Mouse (Mus musculus) heart, postnatal 4 days (tissue): Measurements from ENCODE around the gene Nrbf2. TPM values are rescaled to one million over a fixed set of nuclear protein-coding genes. Genes with fewer than 3 reads are reported as not detected.
A peak's percentile ranks its signal among the peaks of the same experiment; 100 is the strongest.

ENCODE experiments used
- DNase-seq: peaks from one replicate; pipeline ENCODE4 v3.0.0; 2021
- total RNA-seq, 2 experiments: library from RNA; stranded (reverse); gene quantifications; 2 replicates each; pipeline ENCODE4 v1.2.3; 2021

Nrbf2 gene
- 1 to 10 TPM; 7.2 to 8.3 TPM for total RNA-seq

DNA sequence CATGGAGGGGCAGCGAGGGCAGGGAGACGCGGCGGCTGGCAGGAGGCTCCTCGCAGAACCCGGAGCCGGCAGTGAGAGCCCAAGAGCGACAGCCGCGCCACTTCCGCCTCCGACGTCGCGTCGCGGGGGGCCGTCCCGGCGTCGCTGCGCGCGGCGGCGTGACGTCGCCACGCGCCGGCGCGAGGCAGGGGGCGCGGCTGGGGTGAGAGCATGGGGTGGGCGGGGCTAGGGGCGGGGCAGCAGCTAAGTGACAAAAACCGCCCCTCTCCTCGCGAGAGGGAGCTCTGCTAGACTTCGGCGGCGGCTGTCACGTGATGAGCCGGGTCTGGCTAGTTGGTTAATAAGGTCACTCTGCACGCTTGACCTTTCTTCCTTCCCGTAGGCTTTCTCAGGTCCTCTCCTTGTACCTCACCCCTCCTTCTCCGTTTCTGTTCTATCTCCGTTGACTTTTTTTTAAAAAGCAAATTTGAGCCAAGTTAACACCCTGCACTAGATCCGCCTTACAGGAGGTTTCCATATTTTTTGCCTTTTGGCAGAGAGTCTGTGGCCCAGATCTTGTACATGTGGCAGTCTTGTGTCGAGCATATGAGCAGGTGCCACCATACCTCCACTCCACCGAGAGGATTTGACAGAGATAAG, at the start of gene Nrbf2:
TSS of gene Nrbf2 (minus strand) at position 130 of the 639 bp plus-strand sequence.
- peak; percentile 84 for DNase-seq

DNA sequence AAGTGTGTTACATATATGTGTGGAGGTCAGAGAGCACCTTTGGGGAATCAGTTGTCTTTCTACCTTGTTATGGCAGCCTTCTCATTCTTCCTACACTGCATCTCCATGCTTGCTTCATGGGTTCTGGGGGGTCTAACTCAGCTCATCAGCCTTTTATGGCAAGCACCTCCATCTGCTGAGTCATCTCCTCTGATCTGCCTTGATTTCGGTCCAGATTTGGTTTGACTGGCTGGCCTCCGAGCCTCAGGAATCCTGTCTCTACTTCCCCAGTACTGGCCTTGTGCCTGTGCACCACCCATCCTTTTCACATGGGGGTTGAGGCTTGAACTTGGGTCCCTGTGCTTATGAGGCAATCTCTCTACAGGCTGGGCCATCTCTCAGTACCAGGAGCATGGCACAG, 45.5 kb upstream of the Nrbf2 start:
- DNase-seq: no peak

DNA sequence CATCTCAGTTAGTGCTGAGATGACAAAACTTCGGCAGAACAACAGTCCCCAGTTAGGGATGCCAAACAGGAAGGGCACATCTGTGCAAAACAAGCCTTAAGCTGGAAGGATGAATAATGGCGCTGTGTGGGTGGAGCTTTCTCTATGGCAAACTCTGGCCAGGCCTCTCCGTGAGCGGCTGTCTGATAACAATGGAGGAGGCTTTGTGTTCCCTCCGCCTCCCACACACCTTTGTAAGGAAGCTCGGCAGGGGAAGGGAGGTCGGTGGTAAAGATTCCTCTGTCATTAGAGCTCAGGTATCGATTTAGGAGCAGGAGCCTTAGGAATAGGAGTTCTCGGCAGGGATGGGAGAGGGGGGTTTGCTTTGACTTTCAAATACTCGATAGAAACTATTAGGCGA, 44.6 kb upstream of the Nrbf2 start:
- DNase-seq: no peak

DNA sequence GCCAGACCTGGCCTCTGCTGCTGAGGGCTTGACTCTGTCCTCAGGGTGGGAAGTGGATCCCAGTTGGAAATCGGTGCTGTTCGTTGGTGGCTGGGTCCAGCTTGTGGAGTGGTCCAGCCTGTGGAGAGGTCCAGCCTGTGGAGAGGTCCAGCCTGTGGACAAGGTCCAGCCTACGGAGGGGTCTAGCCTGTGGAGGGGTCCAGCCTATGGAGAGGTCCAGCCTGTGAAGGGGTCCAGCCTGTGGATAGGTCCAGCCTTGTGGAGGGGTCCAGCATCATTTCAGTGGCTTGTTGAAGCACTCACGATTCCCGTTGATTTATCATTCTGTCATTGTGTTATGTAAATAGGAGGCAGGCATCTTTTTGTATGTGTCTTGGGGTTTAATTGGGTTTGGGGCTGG, 43.1 kb upstream of the Nrbf2 start:
- DNase-seq: no peak

DNA sequence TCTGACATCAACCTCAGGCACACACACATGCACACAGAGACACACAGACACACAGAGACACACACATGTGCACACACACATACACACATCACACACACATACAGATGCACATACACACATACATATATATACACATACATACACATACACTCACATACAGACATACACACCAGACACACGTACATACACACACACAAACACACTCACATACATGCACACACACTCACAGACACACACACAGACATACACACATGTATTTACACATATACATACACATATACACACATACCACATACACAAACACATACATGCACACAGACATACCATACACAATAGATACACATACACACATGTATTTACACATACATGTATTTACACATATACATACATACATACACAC, 38.9 kb upstream of the Nrbf2 start:
- DNase-seq: no peak

DNA sequence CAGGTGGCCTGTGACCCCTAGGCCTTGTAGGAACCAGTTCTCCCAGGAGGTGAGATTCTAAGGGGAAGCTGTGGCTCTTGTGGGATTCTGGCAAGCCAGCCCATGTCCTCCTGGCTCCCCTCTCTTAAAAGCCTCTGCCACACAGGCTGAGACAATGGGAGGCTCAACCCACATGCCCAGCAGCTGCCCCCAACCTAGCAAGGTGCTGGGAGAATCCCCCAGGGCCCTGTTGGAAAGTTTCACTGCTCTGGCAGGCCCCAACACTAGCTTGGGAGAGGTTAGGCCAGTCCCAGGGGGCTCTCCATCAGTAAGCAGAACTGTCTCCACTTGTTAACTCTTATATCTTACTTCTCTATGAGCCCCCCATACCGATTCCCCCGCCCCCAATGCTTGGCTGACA, 36.3 kb upstream of the Nrbf2 start:
- DNase-seq: no peak

DNA sequence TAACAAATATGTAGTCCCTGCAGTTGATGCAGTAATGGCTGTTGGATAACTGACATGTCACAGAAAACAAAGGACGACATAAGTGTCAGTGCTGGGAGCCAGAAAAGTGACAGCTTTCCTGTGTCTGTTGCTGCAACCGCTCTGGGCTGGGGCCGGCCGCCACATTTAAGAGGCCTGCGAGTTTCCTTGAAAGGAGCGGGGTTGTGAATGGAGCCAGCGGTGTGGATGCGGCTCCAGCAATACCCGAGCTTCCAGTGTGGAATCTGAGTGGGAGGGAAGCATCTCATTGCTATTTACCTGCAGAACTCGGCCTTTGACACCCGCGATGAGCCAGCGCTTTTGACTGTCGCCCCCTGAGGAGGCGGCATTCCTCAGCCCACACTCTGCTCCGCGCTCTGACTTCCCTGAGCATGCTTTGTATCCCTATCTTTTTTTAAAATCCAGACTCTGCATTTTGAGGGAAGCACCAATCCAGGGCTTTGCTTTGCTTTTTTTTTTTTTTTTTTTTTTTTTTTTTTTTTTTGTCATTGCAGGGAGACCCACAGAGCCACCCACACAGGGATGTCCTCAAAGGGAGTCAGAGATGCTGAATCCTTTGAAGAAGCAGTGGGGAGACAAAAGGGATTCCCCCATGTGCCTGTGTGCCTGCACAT, 35.2 kb upstream of the Nrbf2 start:
- no peak for DNase-seq

DNA sequence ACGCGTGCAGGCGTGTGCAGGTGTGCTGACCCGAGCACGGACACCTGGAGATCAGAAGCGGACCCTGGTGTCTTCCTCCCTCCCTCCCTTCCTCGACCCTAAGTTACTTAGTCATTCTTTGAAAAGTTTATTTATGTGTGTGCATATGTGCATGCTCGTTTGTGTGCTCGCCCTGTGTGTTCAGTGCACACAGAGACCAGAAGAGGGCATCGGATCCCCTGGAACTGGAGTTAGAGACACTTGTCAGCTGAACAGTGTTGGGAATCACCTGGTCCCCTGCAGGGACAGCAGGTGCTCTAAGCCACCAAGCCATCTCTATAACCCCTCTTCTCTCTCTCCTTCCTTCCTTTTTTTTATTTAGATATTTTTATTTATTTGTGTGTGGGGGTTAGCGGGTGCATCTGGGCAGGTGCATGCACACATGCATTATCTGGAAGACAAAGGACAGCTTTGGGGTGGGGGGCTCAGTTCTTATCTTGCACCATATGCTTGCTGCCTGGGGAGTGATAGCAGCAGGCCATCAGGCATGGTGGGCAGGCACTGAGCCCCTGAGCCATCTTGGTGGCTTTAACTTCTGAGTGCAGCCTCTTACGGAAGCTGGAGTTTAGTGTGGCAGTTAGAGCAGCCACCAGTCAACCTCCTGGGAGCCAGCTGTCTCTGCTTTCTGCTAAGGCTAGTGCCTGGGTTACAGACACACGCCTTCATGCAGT, 34.1 kb upstream of the Nrbf2 start:
- no peak for DNase-seq

DNA sequence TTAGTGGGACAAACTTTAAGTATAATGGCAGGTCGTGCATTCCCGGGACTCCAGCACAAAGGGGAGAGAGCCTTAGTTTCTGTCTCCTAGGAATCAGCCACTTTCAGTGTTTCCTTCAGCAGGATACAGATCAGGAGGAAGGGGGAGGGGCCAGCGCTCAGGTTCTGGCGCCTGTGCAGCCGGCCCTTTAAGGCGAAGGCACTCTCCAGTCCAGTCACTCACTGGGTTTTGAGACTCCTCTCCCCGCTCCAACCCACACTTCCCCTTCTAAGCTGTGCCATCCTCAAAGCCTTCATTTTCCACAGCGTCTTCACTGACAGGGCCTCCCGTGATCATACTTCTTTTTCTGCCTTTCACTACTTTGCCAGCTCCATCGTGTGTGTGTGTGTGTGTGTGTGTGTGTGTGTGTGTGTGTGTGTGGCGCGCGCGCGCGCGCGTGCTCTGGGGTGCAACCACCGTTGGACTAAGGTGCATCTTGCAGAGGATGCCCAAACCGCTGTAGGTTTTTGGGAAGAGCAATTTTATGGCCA, 32.9 kb upstream of the Nrbf2 start:
- peak; percentile 52 for DNase-seq

DNA sequence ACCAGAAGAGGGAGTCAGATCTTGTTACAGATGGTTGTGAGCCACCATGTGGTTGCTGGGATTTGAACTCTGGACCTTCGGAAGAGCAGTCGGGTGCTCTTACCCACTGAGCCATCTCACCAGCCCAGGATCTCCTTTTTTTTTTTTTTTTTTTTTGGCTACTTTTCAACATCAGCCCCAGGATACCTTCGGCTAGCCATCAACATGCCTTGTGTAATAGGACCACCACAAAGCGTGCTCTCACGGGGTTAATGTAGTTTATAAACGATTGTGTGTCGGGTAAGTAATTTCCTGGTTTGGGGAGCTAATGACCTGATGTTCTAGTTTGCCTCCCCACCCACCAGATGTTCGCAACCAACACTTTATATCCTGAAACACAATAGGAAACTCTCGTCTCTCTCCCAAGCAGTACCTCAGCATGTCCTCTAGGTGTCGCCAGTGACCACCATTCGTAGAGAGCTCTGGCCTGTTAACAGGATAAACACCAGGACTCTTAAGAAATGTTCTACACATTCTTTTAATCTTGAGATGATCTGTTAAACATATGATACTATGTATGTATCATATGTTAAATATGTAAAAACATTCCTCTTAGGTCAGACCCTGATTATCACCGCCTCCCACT, 29.8 kb upstream of the Nrbf2 start:
- peak; percentile 78 for DNase-seq

DNA sequence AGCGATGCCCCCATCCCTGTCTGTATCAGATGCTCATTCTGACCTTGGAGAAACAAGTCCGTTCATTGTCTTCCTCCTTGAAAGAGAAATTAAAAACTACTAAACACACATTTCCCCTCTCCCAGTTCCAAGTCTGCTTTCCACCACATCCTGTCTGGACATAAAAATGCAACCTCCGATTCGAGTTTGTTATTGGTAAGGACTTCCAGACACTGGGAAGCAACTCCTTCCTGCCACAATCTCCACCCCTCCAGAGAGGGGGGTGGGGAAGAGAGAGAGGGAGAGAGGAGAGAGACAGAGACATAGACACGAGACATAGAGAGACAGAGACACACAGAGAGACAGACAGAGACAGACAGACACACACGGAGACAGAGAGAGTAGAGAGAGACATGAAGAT, 27.4 kb upstream of the Nrbf2 start:
- no peak for DNase-seq

DNA sequence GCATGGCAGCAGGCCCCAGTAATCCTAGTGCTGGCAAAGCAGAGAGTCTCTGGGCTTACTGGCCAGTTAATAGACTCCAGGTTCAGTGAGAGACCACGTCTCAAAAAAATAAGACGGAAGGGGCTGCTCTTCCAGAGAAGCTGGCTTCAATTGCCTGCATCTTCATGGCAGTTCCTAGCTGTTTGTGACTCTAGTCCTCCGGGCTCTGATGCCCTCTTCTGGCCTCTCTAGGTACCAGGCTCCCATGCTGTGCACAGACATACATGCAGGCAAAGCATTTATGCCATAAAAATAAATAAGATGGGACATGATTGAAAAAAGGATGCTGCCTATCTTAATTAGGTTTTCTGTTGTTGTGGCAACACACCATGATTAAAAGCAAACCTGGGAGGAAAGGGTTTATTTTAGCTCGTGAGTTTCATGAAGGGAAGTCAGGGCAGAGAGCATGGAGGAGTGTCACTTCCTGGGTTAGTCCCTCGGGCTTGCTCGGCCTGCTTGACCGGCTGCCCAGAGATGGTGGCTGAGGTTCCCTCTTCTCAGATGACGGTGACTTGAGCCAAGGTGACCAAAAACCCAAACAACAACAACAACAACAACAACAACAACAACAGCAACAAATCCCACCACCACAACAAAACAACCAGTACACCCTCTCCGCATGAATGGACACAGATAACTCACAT, 26.3 kb upstream of the Nrbf2 start:
- DNase-seq: peak; percentile 80

DNA sequence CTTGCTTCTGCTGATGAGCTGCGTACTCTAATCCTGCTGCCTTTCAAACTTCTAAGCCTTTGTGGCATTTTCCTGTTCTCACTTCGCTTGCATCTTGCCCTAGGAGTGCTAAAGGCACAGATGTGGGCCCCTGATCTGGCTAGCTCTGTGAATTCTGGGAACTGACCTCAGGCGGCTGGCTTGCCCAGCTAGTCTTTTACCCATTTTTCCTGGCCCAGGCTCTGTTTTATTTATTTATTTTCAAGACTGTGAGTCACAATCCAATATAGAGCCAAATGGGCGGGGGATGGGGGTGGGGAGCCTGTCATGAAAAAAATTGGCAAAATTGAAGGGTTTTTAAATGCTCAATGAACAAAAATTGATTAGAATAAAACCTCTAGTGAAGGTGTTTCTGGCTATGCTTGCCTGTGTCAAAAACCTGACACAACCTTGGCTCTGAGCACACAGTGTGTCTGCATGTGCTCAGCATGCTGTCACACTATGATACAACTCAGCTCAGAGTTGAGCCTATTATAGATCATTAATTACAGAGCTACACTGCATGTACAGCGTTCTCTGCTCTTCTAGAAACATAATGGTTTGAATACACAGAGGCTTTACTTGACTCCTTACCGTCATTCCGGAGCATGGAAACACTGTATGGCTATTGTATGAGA, 24.5 kb upstream of the Nrbf2 start:
- no peak for DNase-seq

DNA sequence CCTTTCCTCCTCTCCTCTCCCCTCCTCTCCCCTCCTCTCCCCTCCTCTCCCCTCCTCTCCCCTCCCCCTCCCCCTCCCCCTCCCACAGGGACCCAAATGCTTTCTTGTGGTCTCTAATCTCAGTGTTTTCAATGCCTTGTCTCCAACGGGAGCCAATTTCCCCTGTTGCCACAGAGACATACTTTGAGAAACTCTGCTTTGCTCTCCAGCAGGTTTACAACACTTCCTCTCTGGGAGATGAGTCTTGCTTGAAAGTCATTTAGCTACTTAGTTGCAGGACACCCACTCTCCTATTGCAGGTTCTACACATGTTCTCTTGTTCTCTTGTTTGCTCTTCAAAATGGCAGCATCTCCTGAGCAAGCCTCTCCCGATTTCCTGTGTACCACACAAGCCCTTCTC, 17.2 kb upstream of the Nrbf2 start:
- DNase-seq: no peak

DNA sequence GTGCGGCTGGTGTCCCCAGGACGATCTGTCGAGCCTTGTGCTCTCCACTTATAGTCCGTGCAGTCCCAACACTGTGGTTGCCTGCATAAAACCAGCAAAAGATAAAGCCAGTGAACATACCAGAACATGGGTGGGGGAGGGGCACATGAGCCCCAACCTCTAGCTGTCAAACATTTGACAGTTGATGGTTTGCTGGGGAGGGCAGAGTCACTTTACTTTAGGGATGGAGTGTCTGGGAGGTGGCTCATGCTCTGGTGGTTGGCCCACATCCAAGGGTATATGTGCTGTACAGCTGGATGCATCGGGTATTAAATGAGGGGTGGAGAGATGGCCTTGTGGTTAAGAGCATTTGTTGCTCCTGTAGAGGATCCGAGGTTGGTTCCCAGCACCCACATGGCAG, 15.9 kb upstream of the Nrbf2 start:
- DNase-seq: no peak

DNA sequence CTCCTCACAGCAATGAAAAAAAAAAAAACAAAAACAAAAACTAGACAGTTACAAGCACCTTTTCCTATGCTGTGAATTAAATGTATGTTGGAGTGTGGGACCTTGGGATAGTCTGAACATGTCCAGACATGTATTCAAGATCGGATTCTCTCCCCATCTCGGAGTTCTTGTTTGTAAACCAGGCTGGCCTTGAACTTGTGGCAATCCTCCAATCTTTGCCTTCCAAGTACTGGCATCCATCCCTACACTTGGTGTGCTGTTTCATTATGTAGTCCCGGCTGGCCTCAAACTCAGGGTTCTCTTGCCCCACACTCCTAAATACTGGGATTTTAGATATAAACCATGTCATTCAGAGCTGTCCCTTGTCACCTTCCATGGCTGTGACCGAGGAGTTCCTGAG, 14.2 kb upstream of the Nrbf2 start:
- DNase-seq: no peak

DNA sequence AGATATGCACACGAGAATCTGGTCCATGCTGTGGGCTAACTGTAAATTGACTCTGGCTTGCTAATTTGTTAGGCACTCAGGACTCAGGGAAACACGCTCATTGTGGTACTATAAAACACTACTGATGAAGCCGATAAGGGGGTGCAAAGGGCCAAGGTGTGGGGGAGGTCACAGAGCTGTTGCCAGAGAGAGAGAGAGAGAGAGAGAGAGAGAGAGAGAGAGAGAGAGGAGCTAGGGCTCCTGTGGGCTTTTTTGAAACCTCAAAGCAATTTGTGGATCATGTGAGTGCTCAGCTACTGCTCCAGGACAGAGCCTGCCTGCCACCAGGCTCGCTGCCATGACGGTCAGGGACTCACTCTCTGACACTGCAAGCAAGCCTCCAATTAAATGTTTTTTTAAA, 13.8 kb upstream of the Nrbf2 start:
- no peak for DNase-seq

DNA sequence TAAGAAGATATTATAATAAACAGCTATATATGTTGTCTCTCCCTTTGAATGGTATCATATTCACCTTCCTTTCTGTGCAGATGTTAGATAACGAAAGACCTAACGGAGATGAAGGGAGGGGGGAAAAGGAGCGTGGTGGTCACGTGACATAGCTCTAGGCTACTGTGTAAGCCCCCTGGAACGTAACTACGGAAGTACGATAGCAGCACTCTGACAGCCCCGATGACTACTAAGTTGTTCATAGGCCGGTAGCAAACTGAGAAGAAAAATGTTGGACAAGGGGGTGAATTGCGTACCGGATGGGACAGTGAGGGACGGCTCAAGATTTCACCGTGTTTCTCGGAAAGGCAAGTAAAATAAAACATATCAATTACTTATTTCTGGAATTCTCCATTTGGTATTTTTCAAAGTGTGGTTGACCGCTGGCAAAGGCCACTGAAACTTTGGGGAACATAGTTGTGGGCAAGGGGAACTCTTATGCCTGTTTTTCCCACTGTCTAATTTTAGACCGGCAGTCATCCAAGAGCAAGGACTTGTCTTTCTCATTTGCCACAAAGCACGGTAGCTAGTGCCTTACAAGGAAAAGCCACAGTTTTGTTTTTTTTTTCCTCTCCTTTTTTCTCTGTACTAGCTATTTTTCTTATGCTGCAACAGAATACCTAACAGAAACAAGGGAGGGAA, 12.2 kb upstream of the Nrbf2 start:
- DNase-seq: no peak

DNA sequence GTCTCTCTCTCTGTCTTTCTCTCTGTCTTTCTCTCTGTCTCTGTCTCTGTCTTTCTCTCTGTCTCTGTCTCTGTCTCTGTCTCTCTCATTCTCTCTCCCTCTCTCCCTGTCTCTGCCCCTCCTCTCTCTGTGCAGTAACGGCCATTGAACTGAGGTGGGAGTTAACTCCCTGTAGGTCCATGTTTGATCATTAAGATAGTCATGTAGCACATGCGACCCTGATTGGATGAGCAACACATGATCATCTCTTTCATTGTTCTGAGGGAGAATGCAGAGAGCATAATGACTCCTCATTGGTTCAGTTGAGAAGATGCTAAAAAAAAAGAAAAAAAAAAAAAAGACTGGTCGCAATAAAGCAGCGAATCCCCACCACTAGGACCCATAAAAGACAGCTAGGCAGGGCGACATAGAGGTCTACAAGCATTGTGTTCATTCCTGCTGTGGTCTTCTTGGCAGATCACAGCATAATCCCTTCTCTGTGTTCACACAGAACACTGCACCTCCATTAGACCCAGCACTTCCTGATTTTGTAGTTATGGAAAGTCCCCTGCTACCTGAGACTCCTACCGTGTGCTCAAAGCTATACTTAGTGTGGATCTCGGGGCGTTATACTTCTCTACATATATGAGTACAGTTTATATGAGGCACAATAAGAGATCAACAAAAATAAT, 11.5 kb upstream of the Nrbf2 start:
- no peak for DNase-seq

DNA sequence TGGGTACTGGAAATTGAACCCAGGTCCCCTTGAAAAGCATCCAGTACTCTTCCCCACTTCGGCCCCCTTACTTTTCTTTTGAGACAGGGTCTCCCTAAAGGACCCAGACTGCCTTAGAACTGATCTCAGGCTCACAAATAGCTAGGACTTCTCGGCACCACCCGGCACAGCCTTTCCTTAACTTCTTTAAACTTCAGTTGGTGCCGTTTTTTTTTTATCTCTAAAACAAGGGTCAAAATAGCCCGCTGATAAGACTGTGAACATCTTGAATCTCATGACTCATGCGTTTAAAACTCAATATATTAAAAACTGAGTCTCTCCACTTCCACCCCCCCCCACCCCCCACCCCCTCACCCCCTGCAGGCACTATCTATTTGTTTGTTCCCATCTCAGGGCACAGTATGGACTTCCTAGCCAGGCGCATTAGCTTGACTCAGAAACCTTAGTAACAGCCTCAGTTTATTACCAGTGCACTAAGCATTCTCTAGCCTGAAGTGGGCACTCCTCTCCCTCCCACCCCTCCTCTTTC, 10.9 kb upstream of the Nrbf2 start:
- no peak for DNase-seq

DNA sequence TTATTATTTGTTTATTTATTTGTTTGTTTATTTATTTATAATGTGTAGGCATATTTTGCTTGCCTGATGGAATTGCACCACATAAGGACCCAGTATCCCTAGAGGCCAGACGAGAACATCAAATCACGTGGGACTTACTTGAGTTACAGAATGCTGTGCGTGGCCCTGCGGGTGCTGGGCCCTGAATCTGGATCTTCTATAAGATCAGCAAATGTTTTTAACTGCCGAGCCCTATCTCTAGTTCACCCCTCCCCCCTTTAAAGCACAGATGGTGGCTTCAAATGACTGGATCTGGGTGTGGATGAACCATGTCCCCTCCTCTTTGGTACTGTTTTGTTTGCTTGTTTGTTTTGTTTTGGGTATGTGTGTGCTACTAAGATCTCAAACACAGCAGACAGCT, 10.2 kb upstream of the Nrbf2 start:
- DNase-seq: no peak
